Mouse (Mus musculus) stomach, postnatal 0 days (tissue): ENCODE results near the gene Pmm1.

Experiments
- CTCF ChIP-seq: IDR thresholded peaks from 2 replicates; pipeline ENCODE4 v1.5.1; 2016; ENCODE audit warnings: antibody characterized with exemption, low read depth, mild to moderate bottlenecking, moderate library complexity
- EP300 ChIP-seq: optimal IDR thresholded peaks from 2 replicates; pipeline ENCODE3; 2016; ENCODE audit warnings: antibody characterized with exemption

GRCm38 (mm10) chr15:81949476-81950131 lies 11.1 kb downstream of the Pmm1 start:
- no peak for TF ChIP-seq CTCF
- no peak for TF ChIP-seq EP300
